Mouse (Mus musculus) limb, embryonic 15.5 days (tissue): Measurements from ENCODE around the gene Uchl1. TPM values are rescaled to one million over a fixed set of nuclear protein-coding genes. Genes with fewer than 3 reads are reported as not detected.

Experiments
- ATAC-seq: fragments of 200-750 bp; cut with Nextera tagmentation; 2 replicates; pipeline ENCODE4 v1.8.0; 2017; ENCODE audit warnings: low read depth, moderate TSS enrichment; ENCODE audit not compliant: insufficient number of reproducible peaks, low FRiP score, low TSS enrichment
- H3K27ac ChIP-seq: fragments of 300-500 bp; sonication (generic); 2 replicates; pipeline ENCODE4 v1.5.1; 2015; ENCODE audit warnings: moderate library complexity, mild to moderate bottlenecking, inconsistent platforms
- H3K27me3 ChIP-seq: fragments of 300-500 bp; sonication (generic); 2 replicates; pipeline ENCODE4 v1.6.1; 2015; ENCODE audit warnings: inconsistent platforms
- H3K36me3 ChIP-seq: fragments of 300-500 bp; sonication (generic); 2 replicates; pipeline ENCODE4 v1.6.1; 2015; ENCODE audit warnings: inconsistent platforms
- H3K4me1 ChIP-seq: fragments of 300-500 bp; sonication (generic); 2 replicates; pipeline ENCODE4 v1.6.1; 2015; ENCODE audit warnings: inconsistent platforms
- H3K4me2 ChIP-seq: fragments of 300-500 bp; sonication (generic); 2 replicates; pipeline ENCODE4 v1.6.1; 2015; ENCODE audit warnings: mild to moderate bottlenecking, inconsistent platforms
- H3K4me3 ChIP-seq: fragments of 300-500 bp; sonication (generic); 2 replicates; pipeline ENCODE4 v1.5.1; 2015; ENCODE audit warnings: mild to moderate bottlenecking, inconsistent platforms
- H3K9ac ChIP-seq: fragments of 300-500 bp; sonication (generic); 2 replicates; pipeline ENCODE4 v1.6.1; 2015; ENCODE audit warnings: inconsistent platforms
- H3K9me3 ChIP-seq: fragments of 300-500 bp; sonication (generic); 2 replicates; pipeline ENCODE4 v1.6.1; 2016; ENCODE audit warnings: inconsistent platforms
- WGBS: fragments of 180-500 bp; shearing (Covaris S2); methylation state at CpG from one replicate; pipeline ENCODE4 v1.1.7; 2015; 5-methylcytosine and 5-hydroxymethylcytosine counted together
- polyA plus RNA-seq: library from polyadenylated mRNA; unstranded; fragments of >200 nt; fragmentation: Nextera tagmentation; extraction: Ambion mirVana; gene quantifications from 2 replicates; pipeline ENCODE4 v1.2.1, GENCODE M21; 2015

The Uchl1 gene
- polyA plus RNA-seq = 69.7 and 75.2 TPM in 2 replicates

DNA sequence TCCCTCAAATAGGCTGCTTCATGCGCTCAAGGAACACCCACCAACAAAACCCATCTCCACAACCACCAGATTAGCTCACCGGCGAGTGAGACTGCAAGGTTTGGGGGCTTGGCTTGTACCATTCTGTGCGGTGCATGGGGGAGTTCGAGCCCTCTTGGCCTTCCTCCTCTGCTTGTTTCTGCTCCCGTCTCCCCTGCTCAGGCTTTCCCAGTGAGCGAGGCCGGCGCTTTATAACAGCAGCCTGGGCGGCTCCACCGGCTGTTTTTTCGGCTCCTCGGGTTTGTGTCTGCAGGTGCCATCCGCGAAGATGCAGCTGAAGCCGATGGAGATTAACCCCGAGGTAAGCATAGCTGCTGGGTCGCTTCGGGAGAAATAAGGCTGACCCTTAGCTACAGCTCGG, at the start of gene Uchl1:
Gene Uchl1 (plus strand): TSS at position 109 of the 400 bp plus-strand sequence.
- H3K9me3 ChIP-seq = no peaks in the 10 kb centered on the region
- peak within 1 kb of the TSS; percentile 53 for H3K4me3 ChIP-seq
- peaks cover 39% of the 10 kb centered on the region for H3K27me3 ChIP-seq
- WGBS = under 1% methylated on average over 20 of the region's 20 CpGs
- ATAC-seq = peak; percentile 67; the same call in 1 of the 2 replicates
- peak within 1 kb of the TSS; percentile 24; the same call in 1 of the 2 replicates for H3K9ac ChIP-seq
- peak within 1 kb of the TSS; percentile 99 for H3K4me2 ChIP-seq
- peaks cover 30% of the 10 kb centered on the region for H3K4me1 ChIP-seq
- H3K36me3 ChIP-seq = no peaks in the 10 kb centered on the region
- H3K27ac ChIP-seq = no peak within 1 kb of the TSS

DNA sequence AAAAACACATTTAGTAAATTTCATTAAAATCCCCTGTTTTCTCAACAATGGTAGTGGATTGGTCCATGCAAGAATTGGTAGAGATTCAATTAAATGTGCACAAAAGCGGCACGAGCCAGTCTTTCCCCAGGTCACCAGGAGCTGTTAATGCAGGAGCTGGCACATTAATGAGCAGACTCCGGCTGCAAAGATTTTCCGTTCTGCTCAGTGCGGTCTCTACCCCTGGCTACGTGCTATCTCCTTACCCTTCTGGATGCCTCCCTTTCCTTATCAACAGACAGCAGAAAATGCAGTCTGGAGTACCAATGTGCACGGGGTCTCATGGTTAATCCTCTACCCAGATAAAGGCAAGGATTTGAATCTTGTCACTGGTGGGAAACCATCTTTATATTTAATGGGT, 48.1 kb upstream of the Uchl1 start:
- H3K9ac ChIP-seq = no peak overlapping the region
- no peak overlapping the region for H3K4me2 ChIP-seq
- no peaks in the 10 kb centered on the region for H3K27me3 ChIP-seq
- H3K4me1 ChIP-seq = no peaks in the 10 kb centered on the region
- 49% methylated on average over 7 of the region's 7 CpGs for WGBS
- no peaks in the 10 kb centered on the region for H3K36me3 ChIP-seq
- H3K4me3 ChIP-seq = no peak overlapping the region
- ATAC-seq = no peak
- H3K27ac ChIP-seq = no peak overlapping the region
- H3K9me3 ChIP-seq = no peaks in the 10 kb centered on the region

DNA sequence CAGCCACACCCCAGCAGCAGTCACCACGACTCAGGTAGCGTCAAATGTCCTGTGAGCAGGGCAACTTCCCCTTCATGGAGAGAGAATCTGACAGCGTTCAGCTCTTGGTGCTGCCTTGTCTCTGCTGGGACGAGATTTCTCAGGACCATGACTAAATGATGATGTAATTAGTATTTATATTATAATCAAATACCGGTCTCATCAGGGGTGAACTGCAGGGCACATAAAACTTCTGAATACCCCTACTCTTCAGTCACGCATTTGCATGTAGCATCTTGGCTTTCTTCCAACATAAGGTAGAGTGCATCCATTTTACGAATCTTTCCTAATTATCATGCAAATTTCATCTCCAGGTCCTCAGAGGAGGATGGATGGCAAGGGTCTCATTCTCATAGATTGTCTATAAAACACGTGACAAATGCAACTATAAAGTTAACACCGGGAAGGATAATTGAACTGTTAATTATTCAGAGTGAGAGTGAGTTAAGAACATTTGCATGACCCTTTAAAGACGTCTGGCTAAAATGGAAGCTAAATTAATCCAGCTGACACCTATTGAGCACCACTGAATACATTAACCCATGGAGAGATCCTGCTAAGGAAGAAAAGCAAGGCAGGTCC, 40.3 kb upstream of the Uchl1 start:
- Histone ChIP-seq H3K27me3 (no peaks in the 10 kb centered on the region), H3K4me3 (no peak overlapping the region), H3K9me3 (no peaks in the 10 kb centered on the region), H3K4me1 (no peaks in the 10 kb centered on the region), H3K36me3 (no peaks in the 10 kb centered on the region), H3K9ac (no peak overlapping the region), H3K27ac (no peak overlapping the region), H3K4me2 (no peak overlapping the region)
- ATAC-seq = no peak
- WGBS = 60% methylated on average over 10 of the region's 10 CpGs

DNA sequence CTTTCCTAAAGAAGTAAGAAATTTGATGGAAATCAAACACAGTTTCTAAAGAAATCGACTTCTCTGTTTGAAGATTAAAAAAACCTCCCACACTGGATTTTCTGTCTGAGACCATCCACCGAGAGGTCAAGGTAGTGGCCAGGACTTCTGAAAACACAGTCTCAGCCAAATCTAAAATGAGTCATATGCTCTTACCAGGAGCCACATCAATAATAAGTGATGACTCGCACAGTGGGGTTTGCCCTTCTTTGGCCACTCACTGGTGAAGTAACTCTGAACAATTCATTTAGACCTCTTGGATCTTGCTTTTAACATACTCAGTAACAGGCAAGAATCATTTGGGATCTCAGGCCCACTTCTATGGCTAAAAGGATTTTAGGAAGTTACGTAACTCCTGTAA, 33.7 kb upstream of the Uchl1 start:
- H3K27ac ChIP-seq = no peak overlapping the region
- no peak for ATAC-seq
- no peaks in the 10 kb centered on the region for H3K36me3 ChIP-seq
- H3K9ac ChIP-seq = no peak overlapping the region
- no peak overlapping the region for H3K4me2 ChIP-seq
- WGBS = 88% methylated on average over 4 of the region's 4 CpGs
- H3K27me3 ChIP-seq = no peaks in the 10 kb centered on the region
- no peaks in the 10 kb centered on the region for H3K4me1 ChIP-seq
- no peaks in the 10 kb centered on the region for H3K9me3 ChIP-seq
- no peak overlapping the region for H3K4me3 ChIP-seq

DNA sequence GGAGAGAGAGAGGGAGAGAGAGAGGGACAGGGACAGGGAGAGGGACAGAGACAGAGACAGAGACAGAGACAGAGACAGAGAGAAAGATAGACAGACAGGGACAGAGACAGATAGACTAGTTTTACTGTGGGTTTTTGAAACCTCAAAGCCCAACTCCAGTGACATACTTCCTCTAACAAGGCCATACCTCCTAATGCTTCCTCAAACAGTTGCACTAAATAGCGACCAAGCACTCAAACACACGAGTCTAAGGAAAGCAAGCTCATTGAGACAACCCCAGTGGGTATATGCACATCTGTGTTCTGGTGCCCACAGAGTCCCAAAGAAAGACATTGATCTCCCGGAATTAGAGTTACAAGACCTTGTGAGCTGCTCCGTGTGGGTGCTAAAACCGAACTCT, 32.6 kb upstream of the Uchl1 start:
- no peak overlapping the region for H3K27ac ChIP-seq
- H3K4me3 ChIP-seq = no peak overlapping the region
- H3K9ac ChIP-seq = no peak overlapping the region
- no peaks in the 10 kb centered on the region for H3K9me3 ChIP-seq
- no peaks in the 10 kb centered on the region for H3K4me1 ChIP-seq
- no peak for ATAC-seq
- WGBS = 77% methylated on average over 5 of the region's 5 CpGs
- H3K27me3 ChIP-seq = no peaks in the 10 kb centered on the region
- H3K4me2 ChIP-seq = no peak overlapping the region
- H3K36me3 ChIP-seq = no peaks in the 10 kb centered on the region

DNA sequence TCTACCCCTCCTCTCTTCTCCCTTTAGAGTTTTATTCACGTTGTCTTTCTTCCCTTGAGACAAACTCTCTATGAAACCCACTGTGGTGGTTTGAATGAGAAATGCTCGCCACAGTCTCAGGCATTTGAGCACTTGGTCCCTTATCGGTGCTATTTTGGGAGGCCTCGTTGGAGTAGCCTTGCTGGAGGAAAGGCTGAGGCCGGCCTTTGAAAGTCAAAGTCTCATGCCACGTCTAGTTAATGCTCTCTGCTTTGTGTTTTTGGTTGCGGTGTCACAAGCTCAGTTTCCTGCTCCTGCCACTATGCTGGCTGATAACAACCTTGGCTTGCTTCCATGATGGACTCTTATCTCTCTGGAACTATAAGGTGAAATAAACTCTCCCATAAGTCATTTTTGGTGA, 28.4 kb upstream of the Uchl1 start:
- Histone ChIP-seq H3K27ac (no peak overlapping the region), H3K4me1 (no peaks in the 10 kb centered on the region), H3K27me3 (no peaks in the 10 kb centered on the region), H3K4me2 (no peak overlapping the region), H3K9ac (no peak overlapping the region), H3K4me3 (no peak overlapping the region), H3K36me3 (no peaks in the 10 kb centered on the region), H3K9me3 (no peaks in the 10 kb centered on the region)
- no peak for ATAC-seq
- WGBS = 70% methylated on average over 7 of the region's 7 CpGs

DNA sequence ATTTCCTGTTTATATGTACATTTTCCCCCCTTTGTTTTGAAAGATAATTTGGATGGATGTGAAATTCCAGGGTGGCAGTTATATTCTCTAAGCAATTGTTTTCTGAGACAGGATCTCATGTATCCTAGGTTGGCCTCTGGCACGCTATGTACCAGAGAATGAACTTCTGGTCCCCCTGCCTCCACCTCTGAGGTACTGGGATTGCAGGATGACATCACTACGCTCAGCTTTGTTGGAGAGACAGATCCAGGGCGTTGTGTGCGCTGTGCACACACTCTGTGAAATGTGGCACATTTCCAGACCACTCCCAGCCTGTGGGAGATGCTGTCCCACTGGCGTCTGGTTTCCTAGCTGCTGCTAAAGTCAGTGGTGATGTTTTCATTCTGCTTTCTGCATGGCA, 21.7 kb upstream of the Uchl1 start:
- no peak overlapping the region for H3K4me2 ChIP-seq
- no peaks in the 10 kb centered on the region for H3K9me3 ChIP-seq
- peak overlapping the region; percentile 27; the same call in 1 of the 2 replicates for H3K27ac ChIP-seq
- 20% methylated on average over 5 of the region's 5 CpGs for WGBS
- no peaks in the 10 kb centered on the region for H3K36me3 ChIP-seq
- peak; percentile 58; the same call in 1 of the 2 replicates for ATAC-seq
- no peak overlapping the region for H3K4me3 ChIP-seq
- H3K4me1 ChIP-seq = peaks cover 6% of the 10 kb centered on the region; the same call in 1 of the 2 replicates
- H3K9ac ChIP-seq = no peak overlapping the region
- no peaks in the 10 kb centered on the region for H3K27me3 ChIP-seq

DNA sequence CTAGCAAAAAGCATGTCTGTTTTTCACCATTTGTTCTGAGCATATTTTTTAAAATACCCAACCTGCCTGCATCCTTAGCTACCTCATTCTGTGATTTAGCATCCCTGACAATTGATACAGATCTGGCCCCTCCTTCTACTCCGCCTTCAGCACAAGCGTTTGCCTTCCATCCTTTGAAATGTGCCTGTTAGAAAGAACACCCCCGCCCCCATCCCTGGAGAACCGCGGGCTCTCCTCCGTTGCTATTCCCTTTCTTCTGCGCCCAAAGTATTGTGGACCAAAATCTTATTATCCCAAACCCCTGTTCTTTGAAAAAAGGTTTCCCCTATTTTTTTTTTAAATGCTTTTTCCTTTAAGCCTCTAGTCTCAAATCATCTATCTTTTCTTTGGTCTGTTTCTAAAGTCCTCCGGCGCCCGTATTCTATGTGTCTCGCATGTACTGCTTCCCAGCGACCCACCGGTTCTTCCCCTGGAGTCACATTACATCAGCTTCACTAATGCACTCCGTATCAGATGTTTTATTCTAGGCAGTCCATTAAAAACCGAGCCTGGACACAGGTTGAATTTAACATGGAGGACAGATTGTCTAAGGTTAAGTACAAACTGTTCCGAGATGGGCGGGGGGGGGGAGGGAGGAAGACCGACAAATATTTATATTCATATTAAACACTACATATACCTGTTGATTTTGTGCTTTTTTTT, 551 bp upstream of the Uchl1 start:
- H3K27me3 ChIP-seq = peaks cover 39% of the 10 kb centered on the region
- no peak for ATAC-seq
- H3K9me3 ChIP-seq = no peaks in the 10 kb centered on the region
- no peaks in the 10 kb centered on the region for H3K36me3 ChIP-seq
- peak overlapping the region; percentile 53 for H3K4me3 ChIP-seq
- H3K27ac ChIP-seq = no peak overlapping the region
- H3K4me2 ChIP-seq = peak overlapping the region; percentile 99
- H3K9ac ChIP-seq = no peak overlapping the region
- peaks cover 27% of the 10 kb centered on the region for H3K4me1 ChIP-seq
- WGBS = 2% methylated on average over 18 of the region's 18 CpGs

DNA sequence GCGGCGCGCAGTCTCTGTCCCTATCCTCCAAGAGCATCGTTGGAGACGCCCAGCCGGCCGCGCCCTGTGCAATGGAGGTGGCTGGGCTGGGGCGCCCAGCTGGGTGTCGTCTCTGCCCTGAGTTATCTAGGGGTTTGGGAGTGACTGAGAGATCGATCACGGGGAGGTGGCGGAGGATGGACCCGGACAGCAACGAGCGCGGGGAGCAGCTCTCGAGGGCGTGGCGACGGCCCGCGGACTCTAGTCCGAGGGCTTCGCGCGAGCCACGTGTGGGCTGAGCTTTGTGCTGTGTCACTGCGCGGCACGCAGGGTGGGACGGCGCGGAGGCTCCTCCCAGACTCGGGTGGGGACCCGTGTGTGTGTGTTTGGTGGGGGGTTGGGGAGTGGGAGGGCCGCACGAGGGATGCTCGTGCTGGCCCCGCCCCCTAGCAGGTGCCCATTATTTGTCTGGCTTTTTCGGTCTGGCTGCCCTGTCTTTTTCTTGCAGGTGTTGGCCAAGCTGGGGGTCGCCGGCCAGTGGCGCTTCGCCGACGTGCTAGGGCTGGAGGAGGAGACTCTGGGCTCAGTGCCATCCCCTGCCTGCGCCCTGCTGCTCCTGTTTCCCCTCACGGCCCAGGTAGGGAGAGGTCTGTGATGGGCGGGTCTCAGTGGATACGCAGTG, 696 bp downstream of the Uchl1 start:
- H3K27ac ChIP-seq = no peak overlapping the region
- WGBS = under 1% methylated on average over 51 of the region's 51 CpGs

DNA sequence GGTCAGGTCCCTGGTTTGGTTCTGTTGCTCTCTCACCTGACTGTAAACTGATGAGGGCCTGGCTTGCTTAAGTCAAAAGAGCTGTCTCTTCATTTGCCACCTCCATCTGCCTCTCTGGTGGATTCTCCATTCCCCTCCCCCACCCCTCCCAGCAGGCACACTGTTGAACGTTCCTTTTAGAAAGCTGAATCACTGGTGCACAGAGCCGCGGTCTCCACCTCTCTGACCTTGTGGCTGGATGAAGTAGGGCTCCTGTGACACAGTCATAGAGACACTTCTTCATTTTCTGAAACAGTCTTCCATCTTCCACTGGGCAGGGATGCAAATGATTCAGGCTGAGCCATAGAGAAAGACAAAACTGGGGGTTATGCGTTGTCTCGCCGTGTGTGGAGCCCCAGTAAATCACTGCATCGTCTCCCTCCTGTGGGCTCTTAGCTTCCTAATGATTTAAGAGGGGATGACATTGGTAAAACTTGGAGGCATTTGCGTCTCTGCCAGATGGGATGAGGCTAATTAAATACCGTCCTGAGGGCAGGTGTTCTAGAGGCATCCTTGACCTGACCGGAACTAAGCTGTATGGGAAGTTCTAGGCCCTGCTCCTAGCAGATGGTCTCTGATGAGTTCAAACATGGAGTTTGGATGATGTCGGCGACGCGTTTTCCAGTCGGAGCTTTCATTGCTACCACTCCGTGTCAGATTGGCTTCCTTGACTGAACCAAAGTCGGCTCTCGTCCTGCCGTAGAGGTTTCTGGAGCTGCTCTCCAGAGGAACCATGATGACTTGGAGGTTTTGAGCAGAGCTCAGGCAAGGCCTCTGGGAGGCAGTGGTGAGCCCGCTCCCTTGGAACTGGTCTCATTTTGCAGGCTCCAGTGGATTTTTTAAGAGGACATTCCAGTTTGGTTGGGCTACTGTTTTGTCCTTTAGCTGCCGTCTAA, 1.8 kb downstream of the Uchl1 start:
- H3K9me3 ChIP-seq = no peaks in the 10 kb centered on the region
- 70% methylated on average over 21 of the region's 21 CpGs for WGBS
- H3K27ac ChIP-seq = no peak overlapping the region
- no peaks in the 10 kb centered on the region for H3K36me3 ChIP-seq
- peaks cover 34% of the 10 kb centered on the region for H3K4me1 ChIP-seq
- H3K9ac ChIP-seq = no peak overlapping the region
- no peak for ATAC-seq
- peaks cover 39% of the 10 kb centered on the region for H3K27me3 ChIP-seq
- H3K4me2 ChIP-seq = peak overlapping the region; percentile 99
- peak overlapping the region; percentile 53; the same call in 1 of the 2 replicates for H3K4me3 ChIP-seq

More for the DNA sequence above, 696 bp downstream of the Uchl1 start:
- H3K36me3 ChIP-seq = no peaks in the 10 kb centered on the region
- peak overlapping the region; percentile 99 for H3K4me2 ChIP-seq
- ATAC-seq = peak; percentile 59; the same call in 1 of the 2 replicates
- peak overlapping the region; percentile 24; the same call in 1 of the 2 replicates for H3K9ac ChIP-seq
- peaks cover 39% of the 10 kb centered on the region for H3K27me3 ChIP-seq
- no peaks in the 10 kb centered on the region for H3K9me3 ChIP-seq
- peak overlapping the region; percentile 53 for H3K4me3 ChIP-seq
- peaks cover 30% of the 10 kb centered on the region for H3K4me1 ChIP-seq

DNA sequence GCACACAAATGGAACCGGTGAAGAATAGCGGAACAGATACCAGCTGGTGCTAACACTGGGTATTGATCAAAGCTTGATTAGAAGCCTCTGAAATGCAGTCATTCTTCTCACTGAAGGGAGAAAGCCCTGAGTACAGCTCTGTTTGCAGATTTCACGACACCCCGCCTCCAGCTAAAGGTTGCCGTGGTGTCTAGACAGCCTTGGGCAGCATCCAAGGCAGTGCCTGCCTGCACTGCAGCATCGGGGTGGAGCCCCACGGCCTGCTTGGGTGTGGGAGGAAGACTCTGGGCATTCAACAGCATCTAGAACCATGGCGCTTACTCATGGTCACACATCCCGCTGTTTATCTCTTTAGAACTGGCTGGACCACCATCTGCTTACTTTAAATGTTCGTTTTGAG, 3.3 kb downstream of the Uchl1 start:
- Histone ChIP-seq H3K4me3 (no peak overlapping the region), H3K4me2 (no peak overlapping the region), H3K4me1 (peaks cover 34% of the 10 kb centered on the region), H3K27me3 (peaks cover 39% of the 10 kb centered on the region), H3K27ac (no peak overlapping the region), H3K9ac (no peak overlapping the region), H3K36me3 (no peaks in the 10 kb centered on the region), H3K9me3 (no peaks in the 10 kb centered on the region)
- WGBS = 59% methylated on average over 10 of the region's 10 CpGs
- ATAC-seq = no peak
